Mouse (Mus musculus) liver, embryonic 14.5 days (tissue): ENCODE results near the gene Cdh5. TPM values are rescaled to one million over a fixed set of nuclear protein-coding genes. Genes with fewer than 3 reads are reported as not detected.

ENCODE experiments used
- ATAC-seq: fragments of 200-750 bp; cut with Nextera tagmentation; 2 replicates; pipeline ENCODE4 v1.8.0; 2017; ENCODE audit warnings: moderate number of reproducible peaks, mild to moderate bottlenecking, moderate library complexity; ENCODE audit not compliant: insufficient read depth
- DNase-seq, 3 experiments: peaks; one replicate each; pipeline ENCODE4 v3.0.0-alpha.2; 2012 to 2013; ENCODE audit warnings: low read depth in 3 of 3, low spot score in 3 of 3
- H3K27ac ChIP-seq: fragments of 300-500 bp; sonication (generic); 2 replicates; pipeline ENCODE4 v1.5.1; 2014; ENCODE audit warnings: moderate library complexity, mild to moderate bottlenecking, control low read depth, inconsistent platforms
- H3K27me3 ChIP-seq: fragments of 300-500 bp; sonication (generic); 2 replicates; pipeline ENCODE4 v1.6.1; 2014; ENCODE audit warnings: mild to moderate bottlenecking, low read length, moderate library complexity; ENCODE audit not compliant: control insufficient read depth, insufficient read depth
- H3K36me3 ChIP-seq: fragments of 300-500 bp; sonication (generic); replicated peaks from 2 replicates; pipeline ENCODE4 v1.6.1; 2014; ENCODE audit warnings: low read depth; ENCODE audit not compliant: control insufficient read depth, insufficient read depth
- H3K4me1 ChIP-seq, 2 experiments: fragments of 200-500 bp in 1 of 2; fragments of 300-500 bp in 1 of 2; sonication (generic) in 1 of 2; replicated peaks; 2 replicates each; pipeline ENCODE4 v1.6.1; 2012 to 2014; ENCODE audit warnings: antibody characterized with exemption in 1 of 2, inconsistent platforms in 1 of 2, low read length in 1 of 2; ENCODE audit not compliant: control insufficient read depth in 2 of 2, insufficient read depth in 2 of 2
- H3K4me2 ChIP-seq: fragments of 300-500 bp; sonication (generic); 2 replicates; pipeline ENCODE4 v1.6.1; 2014; ENCODE audit warnings: low read depth, mild to moderate bottlenecking, control low read depth, moderate library complexity
- H3K4me3 ChIP-seq, 2 experiments: fragments of 200-500 bp in 1 of 2; fragments of 300-500 bp in 1 of 2; sonication (generic) in 1 of 2; 2 replicates each; pipeline ENCODE4 v1.5.1; 2012 to 2014; ENCODE audit warnings: low read depth in 2 of 2, low read length in 2 of 2, mild to moderate bottlenecking in 2 of 2, control low read depth in 1 of 2, inconsistent platforms in 1 of 2, moderate library complexity in 1 of 2; ENCODE audit not compliant: insufficient read depth in 1 of 2
- H3K9ac ChIP-seq: fragments of 300-500 bp; sonication (generic); replicated peaks from 2 replicates; pipeline ENCODE4 v1.6.1; 2014; ENCODE audit warnings: mild to moderate bottlenecking, control low read depth, moderate library complexity
- H3K9me3 ChIP-seq: fragments of 300-500 bp; sonication (generic); 2 replicates; pipeline ENCODE4 v1.6.1; 2016; ENCODE audit warnings: low read length, mixed read lengths; ENCODE audit not compliant: control insufficient read depth
- CTCF ChIP-seq: IDR thresholded peaks from 2 replicates; pipeline ENCODE4 v1.5.1; 2016; ENCODE audit warnings: antibody characterized with exemption, low read depth, control low read depth
- EP300 ChIP-seq: IDR thresholded peaks from 2 replicates; pipeline ENCODE4 v1.6.1; 2016; ENCODE audit warnings: antibody characterized with exemption, low read depth
- WGBS: fragments of 180-500 bp; shearing (Covaris S2); extraction: QIAGEN DNeasy Blood & Tissue Kit; methylation state at CpG from one replicate; pipeline ENCODE4 v1.1.7; 2014; ENCODE audit not compliant: insufficient replicate concordance; 5-methylcytosine and 5-hydroxymethylcytosine counted together
- polyA plus RNA-seq, 2 experiments: library from polyadenylated mRNA; depleted of rRNA in 1 of 2; stranded (reverse) in 1 of 2; unstranded in 1 of 2; fragments of >200 nt; fragmentation: Nextera tagmentation in 1 of 2; extraction: Ambion mirVana in 1 of 2; gene quantifications; 2 replicates each; pipeline versions ENCODE4 v1.2.1 to v1.2.3; 2012 to 2014

Gene Cdh5
- polyA plus RNA-seq (2012; rRNA removed) (11.3 and 11.6 TPM in 2 replicates), polyA plus RNA-seq (2014; fragmentation: Nextera tagmentation; extraction: Ambion mirVana) (7.3 and 8.5 TPM in 2 replicates)

DNA sequence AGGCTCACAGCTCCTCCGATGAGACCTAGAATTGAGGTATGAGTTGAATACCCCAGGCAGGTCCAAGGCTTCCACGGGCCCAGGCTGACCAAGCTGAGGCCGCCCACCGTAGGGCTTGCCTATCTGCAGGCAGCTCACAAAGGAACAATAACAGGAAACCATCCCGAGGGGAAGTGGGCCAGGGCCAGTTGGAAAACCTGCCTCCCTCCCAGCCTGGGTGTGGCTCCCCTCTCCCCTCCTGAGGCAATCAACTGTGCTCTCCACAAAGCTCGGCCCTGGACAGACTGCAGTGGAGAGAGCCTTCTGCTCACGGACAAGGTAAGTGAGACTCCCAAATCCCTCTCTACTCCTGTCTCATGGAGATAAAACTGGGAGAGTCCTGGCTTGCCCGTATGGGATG lies at the start of gene Cdh5:
TSS of gene Cdh5 (plus strand) at position 211 of the 400 bp plus-strand sequence.
- DNase-seq (no peak), ATAC-seq (peak; percentile 29)
- TF ChIP-seq EP300, result no peak
- no peak for TF ChIP-seq CTCF
- Histone ChIP-seq H3K27ac (no peak within 1 kb of the TSS), H3K27me3 (no peaks in the 10 kb centered on the region), H3K9me3 (no peaks in the 10 kb centered on the region), H3K4me2 (no peak within 1 kb of the TSS), H3K9ac (no peak within 1 kb of the TSS), H3K4me1 (peaks cover 0 to 14% of the 10 kb centered on the region in 2 experiments; a peak in 2 of 4 replicates), H3K36me3 (no peaks in the 10 kb centered on the region), H3K4me3 (peak within 1 kb of the TSS in 1 of 2 experiments; percentile 19; a peak in 3 of 4 replicates)
- WGBS, result 21% methylated on average over 8 of the region's 8 CpGs

DNA sequence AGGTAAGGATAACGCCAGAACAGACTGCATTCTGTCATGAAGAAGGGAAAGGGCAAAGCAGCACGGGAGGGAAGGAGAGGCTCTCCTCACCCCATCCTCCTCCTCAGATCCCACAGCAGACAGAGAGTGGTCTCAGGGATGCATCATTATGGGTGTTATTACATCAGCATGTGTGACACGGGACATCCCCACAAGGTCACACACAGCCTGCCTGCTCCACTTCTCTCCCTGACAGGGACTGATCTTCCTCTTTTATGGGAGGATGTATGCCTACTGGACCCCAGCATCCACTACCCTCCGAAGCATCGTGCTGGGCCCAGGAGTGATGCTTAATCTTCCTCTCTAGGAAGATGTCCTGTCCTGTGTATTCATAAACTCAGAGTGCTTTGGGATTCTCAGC lies 41.5 kb upstream of the Cdh5 start:
- Histone ChIP-seq H3K9ac (no peak overlapping the region), H3K27ac (no peak overlapping the region), H3K9me3 (no peaks in the 10 kb centered on the region), H3K4me1 (no peaks in the 10 kb centered on the region), H3K4me3 (no peak overlapping the region), H3K4me2 (no peak overlapping the region), H3K36me3 (no peaks in the 10 kb centered on the region), H3K27me3 (no peaks in the 10 kb centered on the region)
- DNase-seq (no peak), ATAC-seq (no peak)
- 58% methylated on average over 5 of the region's 5 CpGs for WGBS
- TF ChIP-seq CTCF (no peak), EP300 (no peak)

GRCm38 (mm10) chr8:104060446-104060845 lies 41.0 kb upstream of the Cdh5 start:
- Histone ChIP-seq H3K36me3 (no peaks in the 10 kb centered on the region), H3K27ac (no peak overlapping the region), H3K4me2 (no peak overlapping the region), H3K9ac (no peak overlapping the region), H3K4me3 (no peak overlapping the region), H3K27me3 (no peaks in the 10 kb centered on the region), H3K9me3 (no peaks in the 10 kb centered on the region), H3K4me1 (no peaks in the 10 kb centered on the region)
- TF ChIP-seq EP300 (no peak), CTCF (no peak)
- DNase-seq (no peak), ATAC-seq (no peak)
- WGBS, result 61% methylated on average over 7 of the region's 7 CpGs

GRCm38 (mm10) chr8:104061048-104061988 lies 40.1 kb upstream of the Cdh5 start:
- 51% methylated on average over 6 of the region's 6 CpGs for WGBS
- Histone ChIP-seq H3K27me3 (no peaks in the 10 kb centered on the region), H3K9me3 (no peaks in the 10 kb centered on the region), H3K4me1 (no peaks in the 10 kb centered on the region), H3K36me3 (no peaks in the 10 kb centered on the region), H3K4me2 (no peak overlapping the region), H3K4me3 (no peak overlapping the region), H3K9ac (no peak overlapping the region), H3K27ac (no peak overlapping the region)
- DNase-seq (no peak), ATAC-seq (no peak)
- no peak for TF ChIP-seq CTCF
- TF ChIP-seq EP300, result no peak

DNA sequence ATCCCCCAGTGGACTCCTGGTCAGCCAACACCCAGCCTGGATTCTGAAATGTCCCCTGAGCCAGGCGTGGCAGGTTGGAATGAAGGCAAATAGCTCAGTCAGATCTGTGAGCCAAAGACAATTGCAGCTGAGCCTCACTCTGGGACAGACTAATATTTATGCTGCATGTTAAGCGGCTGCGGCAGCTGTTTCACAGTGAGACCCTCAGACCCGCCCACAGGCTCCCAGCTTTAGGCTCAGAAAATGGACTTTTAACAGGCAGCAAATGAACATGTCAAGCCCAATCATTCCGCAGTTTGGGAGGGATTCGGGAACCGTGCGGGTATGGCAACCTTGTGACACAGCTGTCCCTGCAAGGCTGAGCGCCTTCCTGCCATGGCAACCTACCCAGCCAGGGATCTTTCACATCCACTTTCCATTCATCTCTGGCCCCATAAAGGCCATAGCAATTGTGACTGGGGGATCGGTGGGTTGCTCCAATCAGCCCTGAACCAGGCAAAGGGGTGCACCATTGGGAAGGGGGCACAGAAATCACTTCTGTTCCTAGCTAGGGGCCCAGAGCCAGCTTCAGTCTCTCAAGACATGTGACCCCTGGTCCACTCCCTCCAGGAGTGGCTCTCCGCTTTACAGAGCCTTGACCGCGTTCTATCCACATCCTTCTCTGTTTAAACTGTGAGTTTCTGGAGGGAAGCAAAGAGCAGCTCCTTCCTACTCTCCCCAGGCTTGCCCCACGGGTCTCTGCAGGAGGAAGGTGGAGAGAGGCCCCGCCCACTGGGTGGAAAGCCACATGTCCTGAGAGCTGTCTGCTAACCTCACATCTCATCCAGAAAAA lies 39.2 kb upstream of the Cdh5 start:
- Histone ChIP-seq H3K27ac (no peak overlapping the region), H3K36me3 (no peaks in the 10 kb centered on the region), H3K9ac (no peak overlapping the region), H3K27me3 (no peaks in the 10 kb centered on the region), H3K4me2 (no peak overlapping the region), H3K4me1 (no peaks in the 10 kb centered on the region), H3K4me3 (no peak overlapping the region), H3K9me3 (no peaks in the 10 kb centered on the region)
- 62% methylated on average over 15 of the region's 15 CpGs for WGBS
- no peak for DNase-seq
- ATAC-seq, result no peak
- no peak for TF ChIP-seq EP300
